Mouse (Mus musculus): Measurements from ENCODE around the gene Tspan18. TPM values are rescaled to one million over a fixed set of nuclear protein-coding genes. Genes with fewer than 3 reads are reported as not detected.

Gene Tspan18
- 21.2 and 27.8 TPM in 2 replicates for polyA plus RNA-seq (2014; fragmentation: Nextera tagmentation; extraction: Ambion mirVana)

DNA sequence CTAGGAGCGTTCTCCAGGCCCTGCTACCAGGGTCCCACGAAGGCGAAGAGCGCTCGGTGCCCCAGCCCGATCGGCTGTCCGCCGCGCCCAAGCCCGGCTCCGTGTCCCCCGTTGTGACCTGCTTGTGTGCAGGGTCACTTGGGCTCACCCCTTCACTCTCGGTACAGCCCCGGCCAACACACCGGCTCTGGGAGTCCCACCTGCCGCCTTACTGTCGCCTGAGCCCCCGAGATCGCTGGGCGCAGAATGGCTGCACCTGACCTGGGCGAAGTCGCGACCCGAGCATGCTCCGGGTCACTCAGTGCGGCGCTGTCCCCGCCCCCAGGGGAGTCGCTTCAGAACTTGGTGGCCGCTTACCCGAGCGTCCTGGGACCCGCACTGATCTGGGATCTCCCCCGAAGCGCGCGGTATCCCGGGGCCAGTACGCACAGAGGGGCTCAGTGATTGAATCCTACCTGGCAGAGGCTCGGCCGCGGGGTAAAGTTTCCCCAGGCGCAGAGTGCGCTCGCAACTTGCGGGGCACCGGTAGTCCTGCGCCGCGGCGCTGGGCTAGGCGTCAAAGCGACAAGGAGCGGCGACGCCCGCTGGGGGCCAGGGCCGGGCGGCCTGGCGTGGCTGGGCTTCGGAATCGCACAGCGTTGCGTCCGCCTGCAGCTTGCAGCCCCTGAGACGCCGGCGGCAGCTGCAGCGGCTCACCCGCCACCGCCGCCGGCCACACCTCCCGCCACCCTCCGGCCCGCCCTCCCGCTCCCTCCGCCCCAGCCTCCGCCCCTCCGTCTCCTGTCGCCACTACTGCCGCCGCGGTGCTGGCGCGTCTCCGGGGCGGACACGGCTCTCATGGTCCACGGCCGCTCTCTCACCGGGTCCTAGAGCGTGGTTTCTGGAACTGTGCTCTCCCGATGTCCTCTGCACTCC is at the start of gene Tspan18:
Tspan18 (minus strand) TSS at position 689 of the 915 bp plus-strand sequence.
- H3K27me3 ChIP-seq (ENCODE audit: control insufficient read depth, insufficient read depth, low read length), result no peaks in the 10 kb centered on the region
- WGBS, result under 1% methylated on average over 94 of the region's 95 CpGs

DNA sequence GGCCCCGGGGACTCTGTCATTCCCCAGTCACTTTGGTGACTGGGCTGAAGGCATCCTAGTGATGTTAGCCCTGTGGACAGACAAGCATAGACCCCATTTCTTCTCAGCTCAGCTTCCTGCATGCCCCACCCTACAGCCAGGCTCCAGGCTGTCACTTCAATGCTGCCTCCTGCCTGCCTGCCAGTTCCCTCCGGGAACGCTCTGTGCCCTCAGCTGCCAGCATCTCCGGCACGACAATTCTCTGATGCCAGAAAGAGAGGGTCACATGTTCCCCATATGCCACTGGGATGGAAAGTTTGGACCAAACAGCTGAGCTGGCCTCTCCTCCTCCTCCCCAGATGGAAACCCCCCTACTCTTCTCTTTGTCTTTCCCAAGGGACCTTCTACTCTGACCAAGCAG is 49.5 kb upstream of the Tspan18 start:
- Histone ChIP-seq H3K9me3 (ENCODE audit: control insufficient read depth, low read length) (no peaks in the 10 kb centered on the region), H3K36me3 (ENCODE audit: control insufficient read depth, insufficient read depth, low read length) (no peaks in the 10 kb centered on the region), H3K9ac (replicated peaks; ENCODE audit: low read length) (no peak overlapping the region), H3K4me3 (replicated peaks; ENCODE audit: low read depth, low read length) (no peak overlapping the region), H3K4me2 (ENCODE audit: low read length) (no peak overlapping the region), H3K27me3 (ENCODE audit: control insufficient read depth, insufficient read depth, low read length) (no peaks in the 10 kb centered on the region), H3K4me1 (ENCODE audit: control insufficient read depth, insufficient read depth, low read length) (0 out of 2 replicates have a peak, but pooled peaks cover 2% of the 10 kb centered on the region), H3K27ac (replicated peaks; ENCODE audit: low read depth, low read length) (no peak overlapping the region)
- no peak for ATAC-seq (ENCODE audit: low FRiP score, low TSS enrichment)
- DNase-seq, result no peak
- WGBS, result 79% methylated on average over 5 of the region's 5 CpGs

More for the DNA sequence above, at the start of gene Tspan18:
- no peaks in the 10 kb centered on the region for H3K9me3 ChIP-seq (ENCODE audit: control insufficient read depth, low read length)
- H3K4me2 ChIP-seq (ENCODE audit: low read length), result peak within 1 kb of the TSS; percentile 99
- ATAC-seq (ENCODE audit: low FRiP score, low TSS enrichment), result peak; percentile 67
- H3K4me1 ChIP-seq (ENCODE audit: control insufficient read depth, insufficient read depth, low read length), result peaks cover 27% of the 10 kb centered on the region
- DNase-seq, result peak; percentile 86
- peak within 1 kb of the TSS; percentile 70 for H3K4me3 ChIP-seq (replicated peaks; ENCODE audit: low read depth, low read length)
- peak within 1 kb of the TSS; percentile 81 for H3K9ac ChIP-seq (replicated peaks; ENCODE audit: low read length)
- H3K36me3 ChIP-seq (ENCODE audit: control insufficient read depth, insufficient read depth, low read length), result no peaks in the 10 kb centered on the region
- peak within 1 kb of the TSS; percentile 72 for H3K27ac ChIP-seq (replicated peaks; ENCODE audit: low read depth, low read length)

- Histone ChIP-seq H3K36me3 (ENCODE audit: control insufficient read depth, insufficient read depth, low read length) (no peaks in the 10 kb centered on the region), H3K4me2 (ENCODE audit: low read length) (no peak overlapping the region), H3K27me3 (ENCODE audit: control insufficient read depth, insufficient read depth, low read length) (no peaks in the 10 kb centered on the region), H3K27ac (replicated peaks; ENCODE audit: low read depth, low read length) (no peak overlapping the region), H3K4me3 (replicated peaks; ENCODE audit: low read depth, low read length) (no peak overlapping the region), H3K9me3 (ENCODE audit: control insufficient read depth, low read length) (no peaks in the 10 kb centered on the region), H3K9ac (replicated peaks; ENCODE audit: low read length) (no peak overlapping the region), H3K4me1 (ENCODE audit: control insufficient read depth, insufficient read depth, low read length) (0 out of 2 replicates have a peak, but pooled peaks cover 2% of the 10 kb centered on the region)
- WGBS, result 45% methylated on average over 2 of the region's 2 CpGs
- ATAC-seq (ENCODE audit: low FRiP score, low TSS enrichment) (no peak), DNase-seq (no peak)
Measured at GRCm38 (mm10) chr2:93380680-93381089, 46.4 kb upstream of the Tspan18 start.

GRCm38 (mm10) chr2:93377797-93378196 is 43.5 kb upstream of the Tspan18 start:
- no peaks in the 10 kb centered on the region for H3K36me3 ChIP-seq (ENCODE audit: control insufficient read depth, insufficient read depth, low read length)
- H3K4me3 ChIP-seq (replicated peaks; ENCODE audit: low read depth, low read length), result no peak overlapping the region
- 58% methylated on average over 15 of the region's 15 CpGs for WGBS
- DNase-seq (peak; percentile 58), ATAC-seq (ENCODE audit: low FRiP score, low TSS enrichment) (no peak)
- H3K4me1 ChIP-seq (ENCODE audit: control insufficient read depth, insufficient read depth, low read length), result 0 out of 2 replicates have a peak, but pooled peaks cover 2% of the 10 kb centered on the region
- H3K9me3 ChIP-seq (ENCODE audit: control insufficient read depth, low read length), result no peaks in the 10 kb centered on the region
- no peaks in the 10 kb centered on the region for H3K27me3 ChIP-seq (ENCODE audit: control insufficient read depth, insufficient read depth, low read length)
- no peak overlapping the region for H3K9ac ChIP-seq (replicated peaks; ENCODE audit: low read length)
- no peak overlapping the region for H3K27ac ChIP-seq (replicated peaks; ENCODE audit: low read depth, low read length)
- H3K4me2 ChIP-seq (ENCODE audit: low read length), result no peak overlapping the region

DNA sequence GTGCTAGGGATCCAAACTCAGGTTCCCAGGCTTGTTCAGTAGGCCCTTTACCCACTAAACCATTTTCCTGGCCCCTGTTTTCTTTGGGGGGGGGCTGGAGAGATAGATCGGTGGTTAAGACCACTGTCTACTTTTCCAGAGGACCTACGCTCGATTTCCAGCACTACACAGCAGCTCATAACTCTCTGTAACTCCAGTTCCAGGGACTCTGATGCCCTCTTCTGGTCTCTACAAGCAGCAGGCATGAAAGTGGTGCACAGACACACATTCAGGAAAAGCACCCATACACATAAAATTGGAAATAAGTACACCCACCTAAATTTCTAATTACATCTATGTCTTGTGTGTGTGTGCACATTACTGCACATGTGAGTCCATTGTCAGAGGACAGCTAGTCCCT is 42.9 kb upstream of the Tspan18 start:
- no peak for ATAC-seq (ENCODE audit: low FRiP score, low TSS enrichment)
- H3K4me2 ChIP-seq (ENCODE audit: low read length), result no peak overlapping the region
- 0 out of 2 replicates have a peak, but pooled peaks cover 2% of the 10 kb centered on the region for H3K4me1 ChIP-seq (ENCODE audit: control insufficient read depth, insufficient read depth, low read length)
- no peaks in the 10 kb centered on the region for H3K36me3 ChIP-seq (ENCODE audit: control insufficient read depth, insufficient read depth, low read length)
- H3K9ac ChIP-seq (replicated peaks; ENCODE audit: low read length), result no peak overlapping the region
- no peaks in the 10 kb centered on the region for H3K27me3 ChIP-seq (ENCODE audit: control insufficient read depth, insufficient read depth, low read length)
- WGBS, result 97% methylated on average over 3 of the region's 3 CpGs
- no peak for DNase-seq
- no peaks in the 10 kb centered on the region for H3K9me3 ChIP-seq (ENCODE audit: control insufficient read depth, low read length)
- H3K27ac ChIP-seq (replicated peaks; ENCODE audit: low read depth, low read length), result no peak overlapping the region
- H3K4me3 ChIP-seq (replicated peaks; ENCODE audit: low read depth, low read length), result no peak overlapping the region

DNA sequence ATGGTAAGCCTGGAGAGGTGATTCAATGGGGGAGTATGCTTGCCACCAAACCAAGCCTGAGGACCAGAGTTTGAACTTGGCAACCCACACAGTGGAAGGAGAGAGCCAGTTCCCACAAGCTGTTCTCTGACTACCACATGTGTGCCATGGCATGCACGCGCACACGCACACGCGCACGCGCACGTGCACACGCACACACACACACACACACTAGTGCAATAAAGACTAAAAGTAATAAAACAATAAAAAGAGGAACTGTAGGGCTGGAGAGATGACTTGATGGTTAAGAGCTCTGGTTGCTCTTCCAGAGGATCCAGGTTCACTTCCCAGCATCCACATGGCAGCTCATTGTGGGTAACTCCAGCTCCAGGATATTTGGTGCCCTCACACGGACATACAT is 38.6 kb upstream of the Tspan18 start:
- no peaks in the 10 kb centered on the region for H3K9me3 ChIP-seq (ENCODE audit: control insufficient read depth, low read length)
- 97% methylated on average over 10 of the region's 10 CpGs for WGBS
- H3K36me3 ChIP-seq (ENCODE audit: control insufficient read depth, insufficient read depth, low read length), result no peaks in the 10 kb centered on the region
- DNase-seq (no peak), ATAC-seq (ENCODE audit: low FRiP score, low TSS enrichment) (no peak)
- H3K4me3 ChIP-seq (replicated peaks; ENCODE audit: low read depth, low read length), result no peak overlapping the region
- peaks cover 6% of the 10 kb centered on the region for H3K4me1 ChIP-seq (ENCODE audit: control insufficient read depth, insufficient read depth, low read length)
- no peaks in the 10 kb centered on the region for H3K27me3 ChIP-seq (ENCODE audit: control insufficient read depth, insufficient read depth, low read length)
- no peak overlapping the region for H3K4me2 ChIP-seq (ENCODE audit: low read length)
- H3K9ac ChIP-seq (replicated peaks; ENCODE audit: low read length), result no peak overlapping the region
- no peak overlapping the region for H3K27ac ChIP-seq (replicated peaks; ENCODE audit: low read depth, low read length)

DNA sequence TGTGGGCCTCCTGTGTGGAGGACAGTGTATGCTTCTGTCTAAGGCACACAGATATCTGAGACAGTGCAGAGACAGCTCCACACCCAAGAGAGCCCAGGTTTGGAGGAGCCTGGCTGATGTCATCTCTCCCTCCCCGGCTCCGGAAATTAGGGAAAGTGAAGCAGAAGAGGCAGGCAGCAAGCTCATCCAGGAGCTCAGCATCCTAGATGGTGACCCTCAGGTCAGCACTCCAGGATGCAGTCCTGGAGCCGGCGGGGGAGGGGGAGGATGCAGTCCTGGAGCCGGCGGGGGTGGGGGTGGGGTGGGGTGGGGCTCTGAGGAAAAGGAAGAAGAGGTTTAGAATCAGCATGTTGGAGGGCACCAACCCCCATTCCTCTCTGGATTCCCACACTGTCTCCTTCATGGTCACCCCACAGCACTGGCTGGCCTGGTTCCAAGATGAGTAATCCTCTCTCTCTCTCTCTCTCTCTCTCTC is 37.8 kb upstream of the Tspan18 start:
- no peaks in the 10 kb centered on the region for H3K9me3 ChIP-seq (ENCODE audit: control insufficient read depth, low read length)
- H3K4me1 ChIP-seq (ENCODE audit: control insufficient read depth, insufficient read depth, low read length), result peaks cover 14% of the 10 kb centered on the region
- no peak overlapping the region for H3K9ac ChIP-seq (replicated peaks; ENCODE audit: low read length)
- H3K4me3 ChIP-seq (replicated peaks; ENCODE audit: low read depth, low read length), result no peak overlapping the region
- no peak overlapping the region for H3K27ac ChIP-seq (replicated peaks; ENCODE audit: low read depth, low read length)
- 20% methylated on average over 6 of the region's 6 CpGs for WGBS
- no peaks in the 10 kb centered on the region for H3K27me3 ChIP-seq (ENCODE audit: control insufficient read depth, insufficient read depth, low read length)
- no peaks in the 10 kb centered on the region for H3K36me3 ChIP-seq (ENCODE audit: control insufficient read depth, insufficient read depth, low read length)
- DNase-seq, result peak; percentile 44
- H3K4me2 ChIP-seq (ENCODE audit: low read length), result no peak overlapping the region
- no peak for ATAC-seq (ENCODE audit: low FRiP score, low TSS enrichment)

- Histone ChIP-seq H3K4me2 (ENCODE audit: low read length) (no peak overlapping the region), H3K9me3 (ENCODE audit: control insufficient read depth, low read length) (no peaks in the 10 kb centered on the region), H3K27ac (replicated peaks; ENCODE audit: low read depth, low read length) (0 out of 2 replicates have a peak overlapping the region, but pooled peaks have one; percentile 20), H3K4me1 (ENCODE audit: control insufficient read depth, insufficient read depth, low read length) (peaks cover 14% of the 10 kb centered on the region), H3K4me3 (replicated peaks; ENCODE audit: low read depth, low read length) (no peak overlapping the region), H3K27me3 (ENCODE audit: control insufficient read depth, insufficient read depth, low read length) (no peaks in the 10 kb centered on the region), H3K36me3 (ENCODE audit: control insufficient read depth, insufficient read depth, low read length) (no peaks in the 10 kb centered on the region), H3K9ac (replicated peaks; ENCODE audit: low read length) (no peak overlapping the region)
- 78% methylated on average over 8 of the region's 8 CpGs for WGBS
- DNase-seq (peak; percentile 44), ATAC-seq (ENCODE audit: low FRiP score, low TSS enrichment) (no peak)
Measured at GRCm38 (mm10) chr2:93368954-93369353, 34.6 kb upstream of the Tspan18 start.

Data from midbrain, embryonic 14.5 days (tissue).